Mouse (Mus musculus) cortical plate, adult 2 months (tissue): ENCODE results near the gene Acsl3.

ENCODE experiments used
- CTCF ChIP-seq: fragments of 200-500 bp; IDR thresholded peaks from 2 replicates; pipeline ENCODE4 v1.5.1; 2011; ENCODE audit warnings: mild to moderate bottlenecking, control low read depth, low read length; ENCODE audit not compliant: insufficient read depth; ENCODE audit errors: extremely low read depth
- POLR2A ChIP-seq: fragments of 200-500 bp; IDR thresholded peaks from 2 replicates; pipeline ENCODE4 v1.6.1; 2011; ENCODE audit warnings: mild to moderate bottlenecking, low read length, control low read depth; ENCODE audit not compliant: insufficient read depth; ENCODE audit errors: extremely low read depth

DNA sequence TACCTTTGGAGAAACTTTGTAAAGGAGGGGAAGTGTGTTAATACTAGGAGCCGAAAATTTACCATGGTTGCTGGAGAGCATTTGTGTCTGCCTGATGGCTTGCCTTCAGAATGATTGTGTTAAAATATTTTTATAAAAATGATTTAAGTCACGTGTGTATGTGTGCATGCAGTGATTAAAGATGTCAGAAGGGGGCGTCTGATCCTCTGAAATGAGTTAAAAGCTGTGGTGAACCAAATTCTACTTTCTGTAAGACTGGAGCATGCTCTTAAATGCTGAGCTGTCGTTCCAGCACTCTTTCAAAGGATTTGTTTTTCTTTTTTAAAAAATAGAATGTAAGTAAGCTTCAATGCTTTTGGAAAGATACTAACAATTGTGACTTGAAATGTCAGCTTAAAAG is 49.7 kb downstream of the Acsl3 start:
- TF ChIP-seq CTCF (no peak), POLR2A (no peak)
